Mouse (Mus musculus): ENCODE measurements at regions not wholly inside any gene's neighbourhood (a gene's known extent, or its start where the extent isn't known, plus 50 kb on each side); places are given as distances from the start of the nearest gene placed in this dataset.
"Not testable (repeated sequence)": the region's sequence is repeated elsewhere in the genome, so short reads cannot be mapped to it uniquely, and the experiment has no call there.

DNA sequence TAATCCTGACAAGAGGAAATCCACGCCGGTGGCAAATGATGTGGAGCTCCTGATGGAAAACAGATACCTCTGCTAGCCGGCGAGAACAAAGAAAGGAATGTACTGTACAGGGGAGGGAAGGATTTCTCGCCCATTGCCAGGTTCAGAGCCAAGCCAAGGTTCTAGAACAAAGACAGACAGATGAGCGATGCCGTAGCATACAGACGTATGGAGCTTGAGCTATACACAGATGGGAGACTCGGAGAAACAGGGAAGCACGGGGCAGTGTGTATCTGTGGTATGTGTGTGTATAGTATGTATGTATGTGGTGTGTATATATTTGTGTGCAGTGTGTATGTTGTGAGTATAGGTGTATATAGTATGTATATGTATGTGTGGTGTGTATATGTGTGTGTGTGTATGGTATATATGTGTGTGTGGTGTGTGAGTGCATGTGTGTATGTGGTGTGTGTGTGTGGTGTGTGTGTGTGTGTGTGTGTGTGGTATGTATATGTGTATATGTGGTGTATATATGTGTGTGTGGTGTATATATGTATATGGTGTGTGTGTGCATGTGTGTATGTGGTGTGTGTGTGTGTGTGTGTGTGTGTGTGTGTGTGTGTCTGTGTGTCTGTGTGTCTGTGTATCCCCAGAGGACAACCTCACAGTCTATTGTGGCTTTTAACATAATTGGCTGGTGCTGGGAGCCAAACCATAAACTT lies 140.6 kb downstream of the Cand1 start:
- DNase-seq (ENCODE audit: extremely low spot score) = no peak

DNA sequence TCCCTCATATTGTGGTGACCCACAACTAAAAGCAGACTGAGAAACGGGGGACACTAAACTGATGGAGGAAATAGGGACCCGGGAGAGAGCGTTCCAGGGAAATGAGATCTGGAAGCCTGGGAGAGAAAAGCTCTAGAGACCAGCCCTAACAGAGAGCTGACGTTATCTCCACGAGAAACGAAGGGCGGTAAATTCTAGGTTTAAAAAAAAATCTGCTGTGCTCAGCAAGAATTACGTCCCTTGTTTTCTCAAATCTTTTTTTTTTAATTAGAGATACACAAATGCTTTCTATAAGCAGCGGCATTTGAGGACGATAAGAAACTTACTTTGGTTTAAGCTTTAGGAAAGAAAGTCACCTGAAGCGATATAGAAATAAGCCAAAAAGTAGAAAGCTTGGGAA lies 145.7 kb downstream of the Cand1 start:
- DNase-seq (ENCODE audit: extremely low spot score) = no peak

DNA sequence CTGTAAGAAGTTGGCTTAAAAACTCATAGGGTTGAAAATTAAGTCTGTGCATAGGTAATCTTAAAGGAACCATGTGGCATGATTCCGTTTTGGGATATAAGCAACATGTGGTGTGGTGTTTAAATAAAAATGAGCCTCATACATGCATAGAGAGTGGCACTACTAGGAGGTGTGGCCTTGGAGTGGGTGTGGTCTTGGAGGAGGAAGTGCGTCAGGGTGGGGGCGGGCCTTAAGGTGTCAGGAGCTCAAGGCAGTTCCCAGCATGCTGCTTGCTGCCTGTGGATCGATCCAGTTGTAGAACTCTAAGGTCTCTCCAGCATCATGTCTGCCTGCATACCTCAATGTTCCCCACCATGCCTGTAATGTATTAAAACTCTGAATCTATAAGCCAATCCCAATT lies 152.0 kb downstream of the Cand1 start:
- no peak for DNase-seq (ENCODE audit: extremely low spot score)

DNA sequence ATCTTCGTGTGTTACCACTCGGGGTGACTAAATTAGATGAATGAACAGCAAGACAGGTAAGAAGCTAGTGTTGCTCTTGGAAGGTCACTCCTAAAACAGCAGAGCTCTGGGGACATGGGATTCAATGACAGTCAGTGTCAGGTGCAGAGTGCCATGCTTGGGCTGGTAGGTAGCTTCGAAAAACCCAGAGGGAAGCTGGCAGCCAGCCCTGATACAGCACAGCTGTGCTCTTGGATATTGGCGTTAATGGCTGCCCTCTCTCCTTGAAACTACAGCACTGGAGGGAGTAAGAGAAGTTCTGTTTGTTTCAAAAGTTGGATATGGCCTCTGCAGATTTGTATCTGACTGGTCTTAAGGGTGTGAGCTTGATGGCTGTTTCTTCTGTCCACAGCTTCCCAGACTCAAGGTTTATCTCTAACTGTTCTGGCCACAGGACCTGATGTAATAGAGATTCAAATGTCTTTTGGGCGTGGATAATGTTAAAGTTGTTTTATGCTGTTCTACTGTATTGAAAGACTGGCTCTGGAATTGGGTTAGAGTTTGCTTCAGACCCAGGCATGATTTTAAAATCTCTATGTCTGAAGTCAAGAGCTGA lies 152.7 kb downstream of the Cand1 start:
- no peak for DNase-seq (ENCODE audit: extremely low spot score)

DNA sequence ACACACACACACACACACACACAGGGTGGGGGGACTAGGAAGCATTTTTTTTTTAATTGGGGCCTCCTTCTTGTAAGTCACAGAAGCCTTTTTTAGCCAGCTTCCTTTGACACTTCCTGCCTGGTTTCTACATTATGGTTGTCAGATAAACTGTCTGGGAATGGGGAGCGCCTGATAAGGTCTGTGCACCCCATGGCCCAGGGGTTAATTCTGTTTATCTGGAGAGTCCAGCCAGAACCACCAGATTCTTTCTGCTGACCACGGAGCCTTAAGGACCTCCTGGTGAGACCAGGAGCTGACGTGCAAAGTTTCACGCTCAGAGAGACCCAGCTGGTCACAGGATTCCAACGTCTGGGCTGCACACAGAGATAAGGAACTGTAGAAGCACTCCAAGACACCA lies 153.4 kb downstream of the Cand1 start:
- no peak for DNase-seq (ENCODE audit: extremely low spot score)

DNA sequence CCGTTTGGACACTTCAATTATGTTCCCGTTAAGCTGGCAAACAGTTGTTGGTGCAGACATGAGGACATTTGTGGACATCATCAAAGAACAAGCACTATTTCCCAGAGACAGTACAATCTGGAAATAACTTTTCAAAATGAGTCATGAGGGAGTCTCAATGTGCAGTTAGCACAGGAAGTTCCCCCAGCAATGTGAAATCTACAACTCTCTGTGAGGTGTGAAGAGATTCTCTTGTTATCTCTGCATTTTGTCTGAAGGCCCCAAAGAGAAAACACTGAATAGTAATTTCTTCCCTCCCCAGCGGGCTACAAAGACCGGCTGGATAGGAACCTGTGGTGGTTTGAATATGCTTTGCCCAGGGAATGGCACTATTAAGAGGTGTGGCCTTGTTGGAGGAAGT lies 156.4 kb downstream of the Cand1 start:
- no peak for DNase-seq (ENCODE audit: extremely low spot score)

DNA sequence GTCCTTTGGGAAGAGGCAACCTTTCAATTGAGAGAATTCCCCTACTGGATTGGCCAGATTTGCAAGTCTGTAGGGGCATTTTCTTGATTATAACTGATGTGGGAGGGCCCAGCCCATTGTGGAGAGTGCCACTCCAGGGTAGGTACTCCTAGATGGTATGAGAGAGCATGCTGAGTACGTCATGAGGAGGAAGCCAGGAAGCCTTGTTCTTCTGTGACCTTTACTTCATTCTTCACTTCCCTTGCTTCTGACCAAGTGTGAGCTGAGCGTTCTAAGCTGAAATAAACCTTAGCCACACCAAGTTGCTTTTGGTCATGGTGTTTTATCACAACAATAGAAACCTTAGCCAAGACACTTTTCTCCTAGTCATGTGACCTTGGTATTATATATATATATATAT lies 157.0 kb downstream of the Cand1 start:
- DNase-seq (ENCODE audit: extremely low spot score) = no peak

DNA sequence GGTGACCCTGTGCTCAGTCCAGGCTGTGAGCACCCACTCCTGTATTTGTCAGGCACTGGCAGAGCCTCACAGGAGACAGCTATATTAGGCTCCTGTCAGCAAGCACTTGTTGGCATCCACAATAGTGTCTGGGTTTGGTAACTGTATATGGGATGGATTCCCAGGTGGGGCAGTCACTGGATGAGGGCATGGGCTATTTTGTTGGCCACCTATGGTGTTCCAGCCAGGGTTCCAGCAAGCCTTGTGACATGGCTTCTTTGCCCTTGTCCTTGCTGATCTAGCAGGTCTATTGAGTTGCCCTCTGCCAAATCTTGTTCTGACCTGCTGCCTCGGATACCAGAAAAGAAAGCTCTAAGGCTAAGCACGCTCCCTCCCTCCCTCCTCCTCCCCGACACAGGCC lies 158.1 kb downstream of the Cand1 start:
- not testable (repeated sequence) for DNase-seq (ENCODE audit: extremely low spot score)

DNA sequence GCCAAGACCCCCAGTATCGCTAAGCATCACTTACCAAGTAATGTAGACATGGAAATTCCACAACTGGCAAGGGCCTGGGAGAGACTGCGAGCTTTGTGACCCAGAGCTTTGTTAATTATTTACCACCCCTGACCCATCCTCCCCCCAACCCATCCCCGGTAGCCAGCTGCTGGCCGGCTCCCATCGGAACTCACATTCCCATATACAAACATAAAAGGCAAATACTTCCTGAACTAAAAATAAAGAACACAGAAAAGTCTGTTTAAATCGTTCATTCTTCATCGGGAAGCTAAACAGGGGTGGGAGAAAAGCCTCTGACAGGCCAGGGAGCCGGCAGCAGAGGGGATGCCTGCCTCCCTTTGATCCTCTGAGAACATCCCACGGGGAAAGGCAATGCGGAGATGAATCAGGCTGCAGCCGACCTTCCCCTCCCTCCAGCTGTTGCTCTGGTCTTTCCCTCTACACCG lies 163.7 kb downstream of the Cand1 start:
- DNase-seq (ENCODE audit: extremely low spot score) = peak; percentile 44

DNA sequence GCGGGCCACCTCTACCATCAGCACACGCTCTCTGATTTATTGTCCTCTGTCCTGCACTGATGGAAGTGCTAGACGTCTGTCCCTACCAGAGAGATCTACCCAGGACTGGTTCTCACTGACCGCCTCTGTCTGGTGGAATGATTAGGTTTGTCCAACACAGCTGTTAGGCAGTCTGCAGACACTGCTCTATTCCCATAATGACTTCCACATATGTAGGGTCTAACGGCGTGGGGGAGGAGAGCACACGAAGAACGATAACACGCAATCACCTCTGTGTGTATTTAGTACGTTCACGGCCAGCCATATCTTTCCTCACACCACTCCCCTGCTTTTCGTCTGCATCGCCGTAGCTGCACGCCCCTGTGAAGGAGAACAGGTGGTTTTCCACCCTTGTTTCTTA lies 165.0 kb downstream of the Cand1 start:
- no peak for DNase-seq (ENCODE audit: extremely low spot score)

DNA sequence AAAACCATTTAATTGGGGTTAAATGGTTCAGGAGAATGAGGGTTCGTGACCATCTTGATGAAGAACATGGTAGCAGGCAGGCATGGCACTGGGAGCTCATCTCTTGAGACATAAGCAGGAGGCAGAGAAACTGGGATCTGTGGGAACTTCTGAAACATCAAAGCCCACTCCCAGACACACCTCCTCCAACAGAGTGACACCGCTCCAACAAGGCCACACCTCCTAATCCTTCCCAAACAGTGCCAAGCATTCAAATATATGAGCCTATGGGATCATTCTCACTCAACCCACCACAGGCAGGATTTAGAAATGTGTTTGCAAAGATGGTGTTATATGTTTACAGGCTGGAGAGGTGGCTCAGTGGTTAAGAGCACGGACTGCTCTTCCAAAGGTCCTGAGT lies 165.9 kb downstream of the Cand1 start:
- DNase-seq (ENCODE audit: extremely low spot score) = no peak

DNA sequence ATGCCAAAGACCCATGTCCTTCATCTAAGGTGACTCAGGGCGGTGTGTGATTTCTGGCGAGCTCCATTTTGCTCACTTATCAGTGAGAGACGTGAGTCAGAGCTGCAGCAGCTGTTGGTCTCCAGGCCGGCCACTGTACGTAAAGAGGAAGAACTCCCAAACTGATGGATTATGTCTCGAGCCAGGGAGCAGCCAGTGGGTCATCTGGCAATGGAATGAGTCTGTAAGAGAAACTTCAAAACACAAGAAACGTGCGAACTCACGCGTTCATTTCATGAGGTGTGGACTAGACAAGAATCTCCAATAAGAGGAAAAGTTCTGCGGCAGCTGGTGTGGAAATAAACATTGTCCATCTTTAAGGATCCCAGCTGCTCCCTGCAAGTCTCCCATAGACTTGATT lies 170.4 kb downstream of the Cand1 start:
- DNase-seq (ENCODE audit: extremely low spot score) = no peak

DNA sequence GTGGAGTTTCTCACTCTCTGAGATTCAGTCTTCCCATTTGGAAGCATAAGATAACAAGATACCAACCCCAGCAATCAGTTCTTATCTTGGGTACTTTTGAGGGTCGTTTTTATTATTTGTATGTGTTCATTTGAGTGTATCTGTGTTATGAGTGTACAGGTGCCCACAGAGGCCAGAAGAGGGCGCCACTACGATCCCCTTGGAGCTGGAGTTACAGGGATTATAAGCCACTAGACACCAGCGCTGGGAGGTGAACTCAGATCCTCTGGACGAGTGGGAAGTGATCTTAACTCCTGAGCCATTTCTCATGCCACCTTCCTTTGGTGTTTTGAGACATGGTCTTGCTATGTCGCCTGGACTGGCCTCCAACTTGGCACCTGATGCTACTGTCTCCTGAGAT lies 172.0 kb downstream of the Cand1 start:
- DNase-seq (ENCODE audit: extremely low spot score) = no peak

DNA sequence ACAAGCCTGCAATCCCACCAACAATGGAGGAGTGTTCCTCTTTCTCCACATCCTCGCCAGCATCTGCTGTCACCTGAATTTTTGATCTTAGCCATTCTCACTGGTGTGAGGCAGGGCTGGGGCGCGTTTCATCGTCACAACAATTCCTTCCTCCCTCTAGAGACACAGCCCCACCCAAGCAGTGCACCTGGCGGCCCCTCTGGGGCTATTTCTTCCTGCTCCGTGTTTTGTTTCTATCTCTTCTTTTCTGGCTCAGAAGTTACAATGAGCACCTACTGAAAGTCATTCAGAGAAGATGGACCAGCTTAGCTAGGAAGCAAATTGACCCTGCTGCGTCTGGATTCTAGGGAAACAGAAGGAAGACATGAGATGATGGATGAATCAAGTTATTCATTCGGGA lies 172.5 kb downstream of the Cand1 start:
- no peak for DNase-seq (ENCODE audit: extremely low spot score)

DNA sequence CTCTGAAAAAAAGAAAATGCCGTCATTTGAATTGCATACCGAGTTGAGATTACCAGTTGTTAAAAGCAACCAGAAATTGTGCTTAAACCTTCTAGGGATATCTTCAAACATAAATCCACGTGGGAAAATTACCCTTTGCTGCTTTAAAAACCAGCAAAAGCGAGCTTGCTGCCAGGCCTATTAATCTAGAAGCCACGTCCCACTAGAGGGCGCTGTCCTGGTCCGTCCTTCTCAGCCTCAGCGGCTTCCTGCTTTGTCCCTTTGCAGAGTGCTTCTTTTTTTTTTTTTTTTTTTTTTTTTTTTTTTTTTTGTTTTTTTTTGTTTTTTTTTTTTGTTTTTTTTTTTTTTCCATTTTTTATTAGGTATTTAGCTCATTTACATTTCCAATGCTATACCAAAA lies 173.9 kb downstream of the Cand1 start:
- peak; percentile 54 for DNase-seq (ENCODE audit: extremely low spot score)

DNA sequence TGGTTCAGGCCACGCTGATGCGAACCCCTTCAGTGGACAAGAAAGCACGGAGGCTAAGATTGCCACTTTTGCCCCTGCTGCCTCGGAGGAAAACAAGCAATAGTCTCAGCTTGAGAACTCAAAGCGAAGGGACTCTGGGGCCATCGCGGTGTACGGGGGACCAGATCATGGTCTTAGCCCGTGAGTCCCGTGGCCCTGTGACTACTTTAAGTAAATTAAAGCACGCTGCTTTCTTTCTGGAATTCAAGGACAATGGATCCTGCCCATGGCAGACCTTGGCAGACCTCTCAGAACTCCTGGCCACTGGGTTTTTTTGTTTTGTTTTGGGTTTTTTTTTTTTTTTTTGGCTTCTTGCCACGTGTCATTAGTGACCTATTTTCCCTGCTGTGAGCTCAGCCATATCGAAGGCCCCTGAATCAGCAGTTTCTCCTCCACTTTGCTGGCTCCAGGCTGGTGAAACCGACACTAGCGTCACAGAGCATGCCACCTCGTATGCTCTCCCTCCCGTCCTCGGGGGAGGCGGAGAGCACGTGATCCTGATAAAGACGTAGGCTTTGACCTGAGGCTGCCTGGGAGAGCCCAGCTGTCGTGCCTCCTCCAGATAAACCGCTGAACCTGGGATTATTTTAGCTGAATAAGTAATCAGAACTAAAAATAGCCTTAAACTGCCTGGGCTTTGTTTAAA lies 174.6 kb downstream of the Cand1 start:
- DNase-seq (ENCODE audit: extremely low spot score) = no peak

DNA sequence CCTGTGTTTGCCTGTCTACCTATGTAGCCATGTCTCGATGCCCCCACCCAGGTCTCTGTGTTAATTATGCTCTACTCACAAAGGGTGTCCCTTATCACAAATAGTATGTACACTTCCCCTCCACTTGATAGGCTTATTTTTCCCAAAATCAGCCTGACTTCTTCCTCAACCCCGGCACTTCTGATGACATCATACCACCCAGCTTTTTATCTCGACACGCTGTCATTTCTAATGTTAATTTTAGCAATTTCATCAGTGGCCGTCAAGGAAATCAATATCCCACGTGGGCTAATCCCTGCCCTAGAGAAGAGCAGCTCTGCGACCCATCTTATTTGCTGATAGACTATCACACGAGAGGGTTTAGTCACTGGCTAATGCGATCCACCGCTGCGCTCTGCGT lies 175.6 kb downstream of the Cand1 start:
- DNase-seq (ENCODE audit: extremely low spot score) = no peak

DNA sequence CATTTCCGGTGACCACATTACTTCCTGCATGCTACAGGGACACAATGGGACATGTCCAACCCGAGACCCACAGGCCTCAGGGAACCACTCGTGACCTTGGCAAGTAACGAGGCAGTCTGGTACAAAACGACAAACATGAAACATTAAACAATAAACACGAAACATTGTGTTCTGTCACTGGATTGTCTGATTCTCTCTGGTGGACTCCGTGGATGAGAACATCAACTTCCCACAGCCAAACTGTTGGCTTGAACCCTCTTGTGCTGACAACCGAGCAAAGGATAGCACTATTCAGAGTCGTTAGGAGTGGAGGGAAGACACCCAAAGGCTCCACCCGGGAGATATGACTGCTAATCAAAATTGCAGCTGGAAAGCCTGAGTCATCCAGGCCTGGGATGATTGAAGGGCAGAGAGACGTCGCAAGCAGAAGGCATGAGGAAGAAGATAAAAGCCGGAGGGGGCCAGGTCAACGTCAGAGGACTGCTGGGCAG lies 176.6 kb downstream of the Cand1 start:
- no peak for DNase-seq (ENCODE audit: extremely low spot score)

DNA sequence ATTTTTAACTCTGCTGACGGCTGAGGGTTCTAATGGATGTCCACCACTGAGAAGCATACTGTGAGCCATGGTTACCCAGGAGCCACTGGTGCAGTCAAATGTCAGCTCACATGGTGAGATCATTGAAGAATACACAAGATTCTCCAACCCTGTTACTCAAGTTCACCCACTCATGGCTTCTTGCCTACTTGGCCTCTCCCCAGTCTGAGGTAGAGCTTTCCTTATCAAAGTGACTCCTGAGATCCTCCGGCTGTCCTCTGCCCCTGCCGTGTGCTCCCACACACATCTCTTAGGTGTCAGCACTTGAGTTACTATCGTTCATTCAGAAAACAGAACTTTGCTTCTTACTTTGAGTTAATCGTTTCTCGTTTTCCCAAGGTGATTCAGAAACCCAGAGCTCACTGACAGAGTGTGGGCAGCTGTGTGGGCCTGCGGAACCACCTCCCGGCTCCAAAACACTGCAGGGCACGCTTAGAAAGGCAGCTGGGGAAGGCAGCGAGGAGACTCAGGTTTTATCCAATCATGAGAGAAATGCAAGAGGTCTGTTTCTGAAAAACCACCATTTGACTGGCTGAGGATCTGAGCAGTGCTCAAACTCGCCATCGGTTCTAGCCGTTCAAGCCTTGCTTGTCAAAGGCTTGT lies 177.8 kb downstream of the Cand1 start:
- DNase-seq (ENCODE audit: extremely low spot score) = no peak

DNA sequence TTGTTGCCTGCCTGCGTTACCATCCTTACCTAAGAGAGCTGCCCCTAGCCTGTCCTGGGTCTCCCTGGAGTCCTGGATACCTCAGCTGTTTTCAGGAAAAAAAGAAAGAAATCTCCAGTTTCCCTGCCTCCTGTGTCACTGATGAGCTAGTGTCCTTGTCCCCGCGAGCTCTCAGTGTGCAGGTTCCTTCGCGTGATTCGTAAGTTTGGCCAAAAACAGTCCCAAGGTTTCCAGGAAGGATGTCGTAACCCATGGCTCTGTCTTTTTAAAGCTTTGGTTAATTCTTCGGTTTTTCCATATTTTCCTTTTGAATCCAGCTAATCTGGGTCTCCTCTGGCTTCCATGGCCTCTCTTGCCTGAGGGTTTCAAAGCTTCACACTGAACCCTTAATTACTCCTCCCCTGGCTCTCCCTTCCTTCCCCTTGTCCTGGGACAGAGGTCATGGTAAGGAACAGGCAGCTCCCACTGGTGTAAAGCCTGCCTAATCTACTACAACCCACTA lies 178.5 kb downstream of the Cand1 start:
- no peak for DNase-seq (ENCODE audit: extremely low spot score)

DNA sequence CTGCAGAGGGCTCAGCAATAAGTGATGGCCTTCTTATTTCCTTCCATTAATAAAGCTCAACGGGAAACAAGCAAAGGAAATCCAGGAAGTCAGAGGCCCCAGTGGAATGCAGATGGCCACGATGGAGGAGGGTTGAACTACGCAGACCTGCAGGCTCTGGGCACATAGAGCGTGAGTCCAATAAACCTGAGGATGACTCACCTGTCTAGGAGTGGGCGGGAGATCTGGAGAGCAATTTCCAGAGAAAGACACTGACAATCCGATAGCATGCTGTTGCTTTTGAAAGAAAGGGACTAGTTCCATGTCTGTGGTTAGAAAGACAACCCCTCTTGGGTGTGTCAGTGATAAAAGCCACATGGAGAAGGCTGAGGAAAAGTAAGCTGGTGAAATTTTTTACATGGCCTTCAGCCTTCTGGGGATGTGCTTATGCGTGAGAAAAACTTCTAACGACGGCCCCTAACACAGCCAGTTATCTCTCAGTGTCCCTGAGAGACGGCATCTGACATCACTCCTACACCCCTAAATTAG lies 181.3 kb downstream of the Cand1 start:
- DNase-seq (ENCODE audit: extremely low spot score) = no peak

DNA sequence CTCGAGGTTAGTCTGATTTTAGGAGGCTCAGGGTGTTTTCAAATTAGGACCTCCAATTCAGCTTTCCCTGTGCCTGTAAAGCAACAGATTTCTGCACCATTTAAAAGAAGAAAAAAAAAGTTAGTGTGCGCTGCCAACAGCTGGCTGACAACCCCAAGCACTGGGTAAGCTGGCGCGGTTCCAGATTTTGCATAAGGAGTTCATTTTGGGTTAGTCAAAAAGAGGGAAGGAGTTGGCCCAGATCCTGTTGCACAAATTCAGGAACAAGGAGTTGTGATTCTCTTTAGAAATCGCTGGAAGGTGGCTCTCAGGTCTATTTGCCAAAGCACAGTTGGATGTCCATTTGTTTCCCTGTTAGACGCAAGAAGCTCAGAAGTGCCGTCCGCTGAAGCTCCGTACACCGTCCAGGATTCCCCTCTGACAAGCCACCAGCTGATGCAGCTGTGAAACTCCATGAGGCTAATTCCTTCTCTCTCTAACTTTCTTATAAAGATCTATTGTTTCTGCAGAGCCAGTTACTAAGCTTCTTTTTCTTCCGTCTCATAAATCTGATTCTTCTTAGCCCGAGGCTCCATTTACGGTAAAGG lies 184.6 kb downstream of the Cand1 start:
- DNase-seq (ENCODE audit: extremely low spot score) = no peak
